Mouse (Mus musculus) heart, embryonic 10.5 days (tissue): ENCODE results near the gene Grin3a. TPM values are rescaled to one million over a fixed set of nuclear protein-coding genes. Genes with fewer than 3 reads are reported as not detected.

ENCODE experiments used
- DNase-seq: peaks from one replicate; pipeline ENCODE4 v3.0.0-alpha.2; 2017; ENCODE audit warnings: low spot score
- H3K27ac ChIP-seq: fragments of 300-500 bp; sonication (generic); 2 replicates; pipeline ENCODE4 v1.5.1; 2016; ENCODE audit warnings: mild to moderate bottlenecking
- H3K27me3 ChIP-seq: fragments of 300-500 bp; sonication (generic); 2 replicates; pipeline ENCODE4 v1.6.1; 2016; ENCODE audit warnings: mild to moderate bottlenecking; ENCODE audit not compliant: poor library complexity, insufficient read depth, severe bottlenecking
- H3K36me3 ChIP-seq: fragments of 300-500 bp; sonication (generic); 2 replicates; pipeline ENCODE4 v1.6.1; 2016; ENCODE audit warnings: mild to moderate bottlenecking, moderate library complexity
- H3K4me1 ChIP-seq: fragments of 300-500 bp; sonication (generic); 2 replicates; pipeline ENCODE4 v1.6.1; 2016; ENCODE audit warnings: mild to moderate bottlenecking
- H3K4me3 ChIP-seq: fragments of 300-500 bp; sonication (generic); 2 replicates; pipeline ENCODE4 v1.5.1; 2016; ENCODE audit warnings: mild to moderate bottlenecking, moderate library complexity
- H3K9me3 ChIP-seq: fragments of 300-500 bp; sonication (generic); 2 replicates; pipeline ENCODE4 v1.6.1; 2016; ENCODE audit warnings: mild to moderate bottlenecking, moderate library complexity
- WGBS: fragments of 180-500 bp; shearing (Covaris S2); methylation state at CpG from one replicate; pipeline ENCODE4 v1.1.7; 2016; 5-methylcytosine and 5-hydroxymethylcytosine counted together
- polyA plus RNA-seq: library from polyadenylated mRNA; unstranded; fragments of >200 nt; fragmentation: Nextera tagmentation; extraction: Ambion mirVana; gene quantifications from 2 replicates; pipeline ENCODE4 v1.2.1, GENCODE M21; 2016

Gene Grin3a
- polyA plus RNA-seq, 1 experiment from 2014 or later, result 2.7 TPM

DNA sequence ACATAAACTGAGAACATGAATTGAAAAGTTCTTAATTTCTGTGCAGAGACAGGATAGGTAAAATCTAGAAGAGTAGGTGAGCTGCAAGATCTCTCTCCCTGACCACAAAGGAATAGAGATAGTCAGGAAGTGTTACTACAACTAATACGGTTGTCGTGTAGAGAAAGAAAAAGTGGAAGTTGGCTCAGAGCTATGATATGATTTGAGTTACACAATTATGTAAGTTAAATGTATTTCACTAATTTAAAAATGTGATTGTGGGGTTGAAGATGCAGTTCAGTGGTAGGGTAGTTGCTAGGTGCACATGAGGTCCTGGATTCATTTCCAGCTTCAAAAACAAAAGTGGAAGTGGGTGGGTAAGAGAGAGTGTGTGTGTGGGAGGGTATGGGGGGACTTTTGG, 103.6 kb downstream of the Grin3a start:
- no peaks in the 10 kb centered on the region for H3K9me3 ChIP-seq
- no peaks in the 10 kb centered on the region for H3K27me3 ChIP-seq
- H3K4me3 ChIP-seq, result no peak overlapping the region
- H3K27ac ChIP-seq, result no peak overlapping the region
- no peaks in the 10 kb centered on the region for H3K36me3 ChIP-seq
- H3K4me1 ChIP-seq, result no peaks in the 10 kb centered on the region
- DNase-seq, result no peak
- WGBS, result 98% methylated on average over 2 of the region's 2 CpGs

DNA sequence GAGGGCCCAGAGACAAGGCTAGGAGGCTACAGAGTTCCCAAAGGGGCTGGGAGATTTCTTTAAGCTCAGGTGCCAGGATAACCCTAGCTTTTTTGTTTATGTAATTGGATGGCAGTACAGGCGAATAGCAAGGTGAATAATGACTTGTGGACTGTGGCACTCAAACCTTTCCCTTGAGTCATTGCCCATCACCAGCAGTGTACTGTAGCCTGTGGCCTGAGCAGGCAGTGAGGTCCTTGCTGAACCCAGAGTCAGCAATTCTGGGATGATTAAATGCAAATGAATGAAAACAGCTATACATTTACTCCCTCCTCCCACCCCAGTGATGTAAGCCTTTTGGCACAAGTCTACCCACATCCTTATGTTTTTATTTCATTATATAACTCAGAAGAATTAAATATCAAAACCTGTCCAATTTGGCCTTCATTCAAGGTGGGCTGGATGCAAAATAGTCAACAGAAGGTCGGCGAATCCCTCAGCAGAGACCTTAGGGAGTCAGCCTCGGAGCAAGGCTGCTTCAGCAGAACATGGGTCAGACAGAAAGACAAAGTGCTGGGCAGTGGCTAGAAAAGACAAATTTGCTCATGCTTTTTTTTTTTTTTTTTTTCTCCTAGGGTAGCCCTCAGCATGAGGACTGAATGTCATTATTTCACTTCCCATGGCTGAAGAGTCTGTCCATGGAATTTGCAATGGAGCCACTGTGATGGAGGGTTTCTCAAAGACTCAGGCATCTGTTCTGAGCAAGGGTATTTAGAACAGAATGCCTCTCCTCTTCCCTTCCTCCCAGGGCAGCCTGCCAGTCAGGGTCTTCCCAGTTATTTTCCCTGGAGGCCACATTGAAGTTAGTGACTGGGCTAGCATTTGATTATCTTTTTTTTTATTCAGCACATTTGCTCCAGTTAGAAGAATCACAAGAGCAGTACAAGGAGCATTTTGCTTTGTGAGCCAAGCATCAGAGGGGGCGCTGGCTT, 104.5 kb downstream of the Grin3a start:
- WGBS, result 84% methylated on average over 5 of the region's 5 CpGs
- DNase-seq, result no peak
- Histone ChIP-seq H3K27me3 (no peaks in the 10 kb centered on the region), H3K27ac (no peak overlapping the region), H3K4me1 (no peaks in the 10 kb centered on the region), H3K9me3 (no peaks in the 10 kb centered on the region), H3K4me3 (no peak overlapping the region), H3K36me3 (no peaks in the 10 kb centered on the region)

DNA sequence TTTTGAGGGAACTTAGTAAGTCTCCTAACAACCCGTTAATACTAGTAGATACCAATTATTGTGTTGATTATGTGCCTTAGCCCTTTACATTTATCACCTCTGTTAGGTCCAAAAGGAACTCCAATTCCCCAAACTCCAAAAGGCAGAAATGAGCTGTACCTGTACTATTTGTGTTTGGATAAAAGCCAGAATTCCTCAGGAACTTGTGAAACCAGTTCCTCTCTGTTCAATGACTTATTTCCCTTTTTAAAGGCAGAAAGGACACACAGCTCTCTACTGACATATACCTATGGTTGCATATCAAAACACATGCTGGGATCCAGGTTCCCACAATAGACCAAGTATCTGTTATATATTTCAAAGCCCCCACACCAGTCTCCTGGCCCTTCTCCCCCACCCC, 106.0 kb downstream of the Grin3a start:
- WGBS, result 64% methylated on average over 1 of the region's 1 CpGs
- H3K4me1 ChIP-seq, result no peaks in the 10 kb centered on the region
- no peaks in the 10 kb centered on the region for H3K36me3 ChIP-seq
- H3K9me3 ChIP-seq, result no peaks in the 10 kb centered on the region
- H3K27ac ChIP-seq, result no peak overlapping the region
- no peak for DNase-seq
- no peaks in the 10 kb centered on the region for H3K27me3 ChIP-seq
- H3K4me3 ChIP-seq, result no peak overlapping the region

DNA sequence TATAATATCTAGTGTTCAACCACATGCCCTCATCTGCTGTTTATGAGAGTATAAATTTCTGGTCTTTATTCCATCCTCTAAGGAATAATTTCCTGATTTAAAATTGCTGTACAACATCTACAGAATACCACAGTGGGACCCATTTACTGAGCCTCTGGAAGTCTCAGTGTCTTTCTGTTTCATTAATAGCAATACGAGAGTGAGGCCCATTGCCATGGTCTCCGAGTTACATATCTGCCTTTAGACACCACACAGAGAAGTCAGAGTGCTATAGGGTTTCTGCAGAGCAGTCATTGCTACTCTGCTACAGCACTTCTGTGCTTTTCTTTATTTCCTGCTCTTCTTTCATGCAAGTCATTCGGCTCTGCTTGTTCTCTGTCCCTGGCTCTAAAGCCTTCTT, 116.2 kb downstream of the Grin3a start:
- no peaks in the 10 kb centered on the region for H3K9me3 ChIP-seq
- H3K4me3 ChIP-seq, result no peak overlapping the region
- H3K4me1 ChIP-seq, result no peaks in the 10 kb centered on the region
- H3K36me3 ChIP-seq, result no peaks in the 10 kb centered on the region
- 71% methylated on average over 3 of the region's 3 CpGs for WGBS
- no peaks in the 10 kb centered on the region for H3K27me3 ChIP-seq
- DNase-seq, result no peak
- H3K27ac ChIP-seq, result no peak overlapping the region

DNA sequence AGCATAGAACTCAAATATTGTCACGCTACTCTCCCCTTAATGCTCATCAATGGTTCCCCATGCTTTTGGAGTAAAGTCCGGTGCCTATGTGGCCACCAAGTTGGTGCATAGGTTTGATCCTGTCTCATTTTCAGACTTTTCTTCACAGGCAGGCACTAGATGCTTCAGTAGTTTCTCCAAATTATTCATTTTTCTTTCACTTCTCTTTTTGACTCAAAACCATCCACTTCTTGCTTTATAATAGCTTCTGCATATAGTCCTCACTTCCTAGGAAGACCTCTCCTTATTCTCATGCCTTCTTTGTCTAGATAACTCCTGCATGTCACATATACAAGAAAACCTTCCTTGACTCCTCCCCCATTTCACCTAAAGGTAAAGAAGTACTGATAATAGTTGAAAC, 121.6 kb downstream of the Grin3a start:
- Histone ChIP-seq H3K9me3 (no peaks in the 10 kb centered on the region), H3K27ac (no peak overlapping the region), H3K27me3 (no peaks in the 10 kb centered on the region), H3K36me3 (no peaks in the 10 kb centered on the region), H3K4me3 (no peak overlapping the region), H3K4me1 (no peaks in the 10 kb centered on the region)
- no peak for DNase-seq
- 87% methylated on average over 2 of the region's 2 CpGs for WGBS

DNA sequence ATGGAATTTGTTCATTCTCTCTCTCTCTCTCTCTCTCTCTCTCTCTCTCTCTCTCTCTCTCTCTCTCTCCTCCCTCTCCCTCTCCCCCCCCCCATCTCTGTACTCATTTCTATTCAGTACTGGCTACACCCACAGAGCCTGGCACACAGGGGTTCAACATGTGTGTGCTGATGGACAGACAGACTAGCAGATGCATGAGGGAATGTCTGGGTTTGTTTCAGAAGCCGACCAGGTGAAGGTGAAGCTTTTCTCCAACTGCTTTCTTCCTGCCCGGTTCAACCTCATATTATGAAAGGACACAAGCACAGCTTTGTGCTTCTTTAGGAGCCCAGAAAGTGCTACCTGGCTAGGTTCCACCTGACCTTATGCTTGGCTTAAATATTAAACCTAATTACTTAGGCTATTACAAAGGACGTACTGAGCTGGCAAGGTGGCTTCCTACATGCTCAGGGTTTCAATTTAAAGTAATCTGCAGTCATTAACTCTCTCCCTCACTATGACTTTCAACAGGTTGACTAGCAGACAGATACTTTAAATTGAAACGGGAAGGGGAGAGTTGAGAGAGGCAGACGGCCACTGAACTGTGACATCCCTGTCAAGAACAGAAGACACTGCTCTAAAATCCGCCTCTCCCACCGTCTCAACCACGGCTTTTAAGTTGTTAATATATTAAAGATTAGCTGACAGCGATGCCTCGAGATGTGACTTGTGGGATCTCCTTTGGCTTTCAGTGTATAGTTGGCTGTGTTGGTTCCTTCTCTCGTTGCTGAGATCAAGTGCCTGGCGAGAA, 153.9 kb downstream of the Grin3a start:
- Histone ChIP-seq H3K36me3 (no peaks in the 10 kb centered on the region), H3K9me3 (no peaks in the 10 kb centered on the region), H3K4me1 (peaks cover 3% of the 10 kb centered on the region; the same call in 1 of the 2 replicates), H3K4me3 (no peak overlapping the region), H3K27me3 (no peaks in the 10 kb centered on the region), H3K27ac (no peak overlapping the region)
- DNase-seq, result no peak
- WGBS, result 74% methylated on average over 12 of the region's 12 CpGs

DNA sequence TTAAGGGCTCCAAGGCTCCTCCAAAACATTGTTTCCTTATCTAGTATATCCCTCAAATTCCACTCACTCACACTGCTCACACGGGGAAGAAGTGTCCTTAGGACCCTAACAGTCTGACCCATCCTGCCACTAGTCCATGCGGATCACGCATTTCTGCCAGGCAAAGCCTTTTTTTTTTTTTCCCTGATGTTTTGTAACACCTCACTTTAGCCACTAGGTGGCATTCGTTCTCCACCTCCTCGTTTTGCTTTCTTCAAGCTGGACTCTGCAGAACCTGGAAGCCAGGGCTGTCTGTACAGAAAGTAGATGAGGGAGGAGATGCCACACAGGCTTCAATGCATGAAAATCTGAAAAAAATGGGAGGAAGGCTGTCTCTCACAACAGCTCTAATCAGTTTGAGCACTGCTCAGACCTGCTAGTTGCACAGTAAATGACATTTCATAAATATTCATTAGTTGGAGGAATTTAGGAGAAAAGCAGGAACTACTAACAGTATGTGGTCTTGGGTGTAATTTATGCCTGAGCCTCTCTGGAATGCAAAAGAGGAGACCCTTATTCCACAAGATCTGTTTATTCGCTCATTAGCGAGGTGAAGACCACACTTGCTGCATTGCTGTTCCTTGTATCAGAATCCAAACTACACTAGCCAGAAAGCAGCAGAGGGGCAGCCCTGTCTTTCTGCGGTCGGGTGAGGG, 156.8 kb downstream of the Grin3a start:
- H3K4me1 ChIP-seq, result no peaks in the 10 kb centered on the region

DNA sequence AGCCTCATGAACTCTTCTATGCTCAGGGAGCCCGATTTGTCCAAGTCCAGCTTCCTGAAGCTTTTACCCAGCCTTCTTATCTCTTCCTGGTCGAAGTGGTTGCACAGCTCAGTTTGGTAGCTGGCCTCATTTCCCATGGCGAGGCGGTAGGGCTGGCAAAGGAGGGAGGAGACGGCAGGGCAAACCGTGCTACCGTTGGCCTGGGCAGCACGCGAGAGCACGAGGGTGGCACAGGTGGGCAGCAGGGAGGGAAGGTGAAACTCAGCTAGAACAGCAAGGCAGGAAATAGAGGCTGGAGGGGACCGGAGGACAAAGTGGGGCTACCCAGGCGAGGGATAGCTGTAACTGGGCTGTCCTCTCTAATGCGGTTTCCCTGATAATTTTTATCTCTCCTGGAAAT, 163.7 kb downstream of the Grin3a start, which contains the start of gene Ppp3r2:
Gene Ppp3r2 (minus strand): TSS at position 213 of the 400 bp plus-strand sequence.
- no peak within 1 kb of the TSS for H3K4me3 ChIP-seq
- no peaks in the 10 kb centered on the region for H3K9me3 ChIP-seq
- H3K27ac ChIP-seq, result no peak within 1 kb of the TSS
- no peak for DNase-seq
- no peaks in the 10 kb centered on the region for H3K27me3 ChIP-seq
- H3K36me3 ChIP-seq, result no peaks in the 10 kb centered on the region
- 80% methylated on average over 13 of the region's 13 CpGs for WGBS
- no peaks in the 10 kb centered on the region; the same call in 1 of the 2 replicates for H3K4me1 ChIP-seq

More for the DNA sequence above, 156.8 kb downstream of the Grin3a start:
- 22% methylated on average over 9 of the region's 9 CpGs for WGBS
- Histone ChIP-seq H3K4me3 (no peak overlapping the region), H3K27me3 (no peaks in the 10 kb centered on the region), H3K36me3 (no peaks in the 10 kb centered on the region), H3K27ac (no peak overlapping the region), H3K9me3 (no peaks in the 10 kb centered on the region)
- no peak for DNase-seq

DNA sequence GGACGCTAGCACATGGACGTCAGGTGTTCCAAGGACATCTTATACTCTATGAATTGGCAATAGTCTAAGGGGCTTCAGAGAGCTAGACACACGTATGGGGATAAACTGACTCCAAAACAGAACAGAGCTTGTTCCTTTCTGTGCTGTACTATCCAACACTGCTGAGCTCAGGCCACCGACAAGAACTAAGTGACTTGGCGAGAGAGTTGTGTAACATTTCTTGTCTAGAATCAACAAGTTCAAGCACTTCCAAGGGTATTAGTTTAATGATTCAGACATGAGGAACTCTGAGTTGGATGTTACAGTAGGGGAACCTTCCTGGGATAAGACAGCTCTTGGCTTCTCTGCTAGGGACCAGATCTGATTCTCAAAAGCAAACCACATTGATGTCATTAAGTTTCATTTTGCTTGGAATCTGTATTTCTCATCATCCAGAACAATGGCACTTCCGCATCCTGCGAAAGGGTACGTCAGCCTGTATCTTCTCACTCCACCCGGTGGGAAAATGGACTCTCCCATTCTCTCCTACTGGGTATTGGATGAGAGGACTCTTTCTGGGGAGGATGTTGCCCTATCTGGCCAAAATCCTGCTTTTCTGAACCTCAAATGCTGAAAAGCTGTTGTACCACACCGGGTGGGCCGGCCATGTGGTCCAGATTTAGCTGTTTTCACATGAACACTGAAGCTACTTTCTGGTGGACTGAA, 165.2 kb downstream of the Grin3a start:
- whole genome bisulfite sequencing, result 88% methylated on average over 11 of the region's 11 CpGs
- DNase-seq, result no peak

DNA sequence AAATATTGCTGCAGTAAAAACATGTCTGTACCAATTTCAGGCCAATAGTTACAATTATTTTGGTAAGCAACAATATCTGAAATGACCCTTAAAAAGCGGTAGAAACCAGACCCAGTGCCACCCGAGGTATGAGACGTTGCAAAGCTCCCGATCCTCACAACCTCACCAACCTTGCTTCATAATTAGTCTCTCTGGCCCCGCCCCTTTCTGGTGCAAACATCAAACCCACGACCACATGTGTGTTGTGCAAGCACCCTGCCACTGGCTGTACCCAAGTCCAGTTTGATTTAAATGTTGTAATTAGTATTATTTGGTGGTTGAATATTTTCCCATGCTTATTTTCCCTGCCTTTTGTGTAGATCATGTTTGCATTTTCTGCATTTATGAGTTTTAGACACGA, 168.8 kb downstream of the Grin3a start:
- WGBS, result 77% methylated on average over 7 of the region's 7 CpGs
- H3K36me3 ChIP-seq, result no peaks in the 10 kb centered on the region
- no peak overlapping the region for H3K27ac ChIP-seq
- no peaks in the 10 kb centered on the region for H3K27me3 ChIP-seq
- H3K4me1 ChIP-seq, result no peaks in the 10 kb centered on the region; the same call in 1 of the 2 replicates
- DNase-seq, result no peak
- no peak overlapping the region for H3K4me3 ChIP-seq
- no peaks in the 10 kb centered on the region for H3K9me3 ChIP-seq

More for the DNA sequence above, 165.2 kb downstream of the Grin3a start:
- Histone ChIP-seq H3K4me1 (no peaks in the 10 kb centered on the region; the same call in 1 of the 2 replicates), H3K27me3 (no peaks in the 10 kb centered on the region), H3K4me3 (no peak overlapping the region), H3K36me3 (no peaks in the 10 kb centered on the region), H3K27ac (no peak overlapping the region), H3K9me3 (no peaks in the 10 kb centered on the region)

DNA sequence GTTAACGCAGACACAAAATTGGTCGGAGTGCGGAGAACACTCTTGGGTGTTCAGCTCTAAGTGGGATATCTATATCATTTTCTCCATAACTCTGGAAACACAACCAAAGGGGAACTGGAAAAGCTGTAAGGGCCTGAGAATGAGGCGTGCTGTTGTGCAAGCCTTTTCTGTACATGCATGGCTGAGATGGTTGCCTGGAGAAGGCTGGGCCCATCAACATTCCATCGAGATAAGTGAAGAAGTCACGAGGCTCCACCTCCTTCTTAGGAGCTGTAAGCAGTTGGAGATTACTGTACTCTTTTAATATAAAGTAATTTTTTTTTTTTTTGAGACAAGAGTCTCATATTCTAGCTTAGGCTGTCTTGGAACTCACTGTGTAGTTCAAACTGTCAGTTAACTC, 169.5 kb downstream of the Grin3a start:
- no peak for DNase-seq
- Histone ChIP-seq H3K9me3 (no peaks in the 10 kb centered on the region), H3K36me3 (no peaks in the 10 kb centered on the region), H3K4me1 (no peaks in the 10 kb centered on the region), H3K27me3 (no peaks in the 10 kb centered on the region), H3K27ac (no peak overlapping the region), H3K4me3 (no peak overlapping the region)
- WGBS, result 70% methylated on average over 6 of the region's 6 CpGs

DNA sequence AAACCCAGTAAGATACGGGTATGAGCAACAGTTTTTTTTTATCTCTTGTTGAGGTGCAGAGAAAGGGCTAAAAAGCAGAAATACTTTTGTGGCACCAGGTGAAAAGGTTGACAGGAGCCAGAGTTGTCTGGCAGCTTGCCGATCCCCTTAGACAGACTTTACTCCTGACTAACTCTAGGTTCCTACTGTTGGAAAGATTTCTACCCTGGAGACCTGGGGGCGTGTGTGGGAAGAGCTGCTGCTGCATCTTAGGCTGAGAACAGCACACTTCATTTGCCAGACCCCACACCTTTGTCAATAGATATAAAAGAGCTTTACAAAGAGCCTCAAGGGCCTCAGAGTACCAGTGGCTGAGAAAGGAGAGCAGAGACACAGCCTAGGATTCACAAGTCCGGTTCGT, 180.7 kb downstream of the Grin3a start:
- H3K4me1 ChIP-seq, result no peaks in the 10 kb centered on the region
- peaks cover 28% of the 10 kb centered on the region for H3K36me3 ChIP-seq
- no peaks in the 10 kb centered on the region for H3K9me3 ChIP-seq
- no peak overlapping the region for H3K27ac ChIP-seq
- 68% methylated on average over 5 of the region's 5 CpGs for WGBS
- H3K4me3 ChIP-seq, result no peak overlapping the region
- no peaks in the 10 kb centered on the region for H3K27me3 ChIP-seq
- DNase-seq, result no peak
